Mouse (Mus musculus) liver, adult 2 months (tissue): ENCODE measurements around the gene Hecw2. TPM values are rescaled to one million over a fixed set of nuclear protein-coding genes. Genes with fewer than 3 reads are reported as not detected.

Experiments
- DNase-seq: peaks from one replicate; pipeline ENCODE4 v3.0.0-alpha.2; 2011; ENCODE audit warnings: low read depth, low spot score; ENCODE audit errors: extremely low read depth
- H3K27ac ChIP-seq: fragments of 200-500 bp; replicated peaks from 2 replicates; pipeline ENCODE4 v1.5.1; 2012; ENCODE audit warnings: low read depth, mild to moderate bottlenecking, control low read depth, inconsistent platforms, low read length; ENCODE audit not compliant: insufficient read depth
- H3K27me3 ChIP-seq: fragments of 200-500 bp; 2 replicates; pipeline ENCODE4 v1.6.1; 2012; ENCODE audit warnings: mild to moderate bottlenecking, moderate library complexity, low read length, inconsistent platforms; ENCODE audit not compliant: control insufficient read depth, insufficient read depth
- H3K36me3 ChIP-seq: fragments of 200-500 bp; 2 replicates; pipeline ENCODE4 v1.6.1; 2012; ENCODE audit warnings: low read length, inconsistent platforms; ENCODE audit not compliant: control insufficient read depth, insufficient read depth
- H3K4me1 ChIP-seq: fragments of 200-500 bp; 2 replicates; pipeline ENCODE4 v1.6.1; 2011; ENCODE audit warnings: low read length; ENCODE audit not compliant: control insufficient read depth, insufficient read depth
- H3K4me3 ChIP-seq: fragments of 200-500 bp; 2 replicates; pipeline ENCODE4 v1.5.1; 2011; ENCODE audit warnings: low read depth, mild to moderate bottlenecking, control low read depth, low read length, moderate library complexity; ENCODE audit not compliant: insufficient read depth
- H3K79me2 ChIP-seq: fragments of 200-500 bp; 2 replicates; pipeline ENCODE4 v1.6.1; 2012; ENCODE audit warnings: inconsistent platforms, mild to moderate bottlenecking, low read length, moderate library complexity; ENCODE audit not compliant: control insufficient read depth, insufficient read depth
- H3K9ac ChIP-seq: fragments of 200-500 bp; 2 replicates; pipeline ENCODE4 v1.6.1; 2012; ENCODE audit warnings: low read depth, mild to moderate bottlenecking, control low read depth, inconsistent platforms, low read length
- CTCF ChIP-seq: fragments of 200-500 bp; IDR thresholded peaks from 2 replicates; pipeline ENCODE4 v1.5.1; 2011; ENCODE audit warnings: low read depth, low read length, control low read depth
- POLR2A ChIP-seq: fragments of 200-500 bp; IDR thresholded peaks from 2 replicates; pipeline ENCODE4 v1.6.1; 2011; ENCODE audit warnings: low read length, control low read depth; ENCODE audit not compliant: insufficient read depth; ENCODE audit errors: extremely low read depth
- WGBS: fragments of 180-500 bp; shearing (Covaris S2); methylation state at CpG from one replicate; pipeline ENCODE4 v1.1.7; 2018; 5-methylcytosine and 5-hydroxymethylcytosine counted together
- polyA plus RNA-seq: library from polyadenylated mRNA; depleted of rRNA; stranded (reverse); fragments of >200 nt; gene quantifications from 2 replicates; pipeline ENCODE4 v1.2.3, GENCODE M21; 2012
- total RNA-seq: library from RNA; depleted of rRNA; stranded (reverse); fragments of >200 nt; gene quantifications from 2 replicates; pipeline ENCODE4 v1.2.3, GENCODE M21; 2014

Gene Hecw2
- total and polyA plus RNA-seq, 2 experiments: 0.38 to 2.9 TPM

GRCm38 (mm10) chr1:53894299-53894698 lies 300.7 kb downstream of the Hecw2 start:
- Histone ChIP-seq H3K36me3 (no peaks in the 10 kb centered on the region), H3K79me2 (no peaks in the 10 kb centered on the region), H3K4me3 (no peak overlapping the region), H3K4me1 (no peaks in the 10 kb centered on the region), H3K9ac (no peak overlapping the region), H3K27ac (no peak overlapping the region), H3K27me3 (no peaks in the 10 kb centered on the region)
- WGBS: 94% methylated on average over 5 of the region's 5 CpGs
- DNase-seq: no peak
- TF ChIP-seq CTCF (no peak), POLR2A (no peak)

DNA sequence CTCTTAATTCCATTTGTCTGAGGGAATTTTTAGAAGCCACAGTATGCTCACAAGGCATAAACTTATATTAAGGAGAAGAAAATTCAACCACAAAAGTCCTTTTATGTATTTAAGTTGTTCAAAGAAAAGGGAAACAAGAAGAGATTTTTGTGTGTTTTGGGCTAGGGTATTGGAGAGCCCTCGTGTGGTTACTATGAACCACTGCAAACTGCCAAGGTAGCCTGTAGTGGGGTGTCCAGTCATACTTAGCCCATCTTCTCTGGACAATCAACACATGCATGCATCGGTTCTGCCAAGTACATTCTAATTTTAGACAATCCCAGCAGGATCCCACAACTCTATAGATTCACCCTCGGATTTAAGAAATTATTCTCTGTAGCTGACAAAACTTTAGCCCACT lies 304.6 kb downstream of the Hecw2 start:
- DNase-seq: peak; percentile 5
- Histone ChIP-seq H3K4me3 (no peak overlapping the region), H3K4me1 (no peaks in the 10 kb centered on the region), H3K79me2 (no peaks in the 10 kb centered on the region), H3K27me3 (no peaks in the 10 kb centered on the region), H3K9ac (no peak overlapping the region), H3K27ac (no peak overlapping the region), H3K36me3 (no peaks in the 10 kb centered on the region)
- WGBS: 30% methylated on average over 3 of the region's 3 CpGs
- peak; percentile 25; the same call in 1 of the 2 replicates for TF ChIP-seq CTCF
- no peak for TF ChIP-seq POLR2A

DNA sequence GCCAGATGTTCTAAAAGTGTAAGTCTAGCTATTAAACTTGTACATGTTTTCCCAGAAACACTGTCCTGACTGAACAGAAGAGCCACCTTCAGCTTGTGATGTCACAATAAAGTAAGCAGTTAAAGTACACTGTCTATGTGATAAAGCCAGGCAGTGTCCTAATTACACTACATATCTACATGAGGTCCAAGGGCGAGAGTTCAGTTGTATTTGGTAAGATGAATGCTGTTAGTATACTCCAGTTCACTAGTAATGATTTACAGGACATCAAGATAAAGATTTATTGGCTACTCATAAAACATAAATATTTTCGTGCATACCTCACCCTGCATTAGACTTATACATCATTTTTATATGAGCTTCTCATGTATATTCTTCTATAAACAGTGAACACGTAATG lies 305.2 kb downstream of the Hecw2 start:
- 66% methylated on average over 3 of the region's 3 CpGs for WGBS
- TF ChIP-seq CTCF: no peak
- no peak for TF ChIP-seq POLR2A
- Histone ChIP-seq H3K36me3 (no peaks in the 10 kb centered on the region), H3K9ac (no peak overlapping the region), H3K27me3 (no peaks in the 10 kb centered on the region), H3K4me3 (no peak overlapping the region), H3K27ac (no peak overlapping the region), H3K79me2 (no peaks in the 10 kb centered on the region), H3K4me1 (no peaks in the 10 kb centered on the region)
- DNase-seq: no peak

DNA sequence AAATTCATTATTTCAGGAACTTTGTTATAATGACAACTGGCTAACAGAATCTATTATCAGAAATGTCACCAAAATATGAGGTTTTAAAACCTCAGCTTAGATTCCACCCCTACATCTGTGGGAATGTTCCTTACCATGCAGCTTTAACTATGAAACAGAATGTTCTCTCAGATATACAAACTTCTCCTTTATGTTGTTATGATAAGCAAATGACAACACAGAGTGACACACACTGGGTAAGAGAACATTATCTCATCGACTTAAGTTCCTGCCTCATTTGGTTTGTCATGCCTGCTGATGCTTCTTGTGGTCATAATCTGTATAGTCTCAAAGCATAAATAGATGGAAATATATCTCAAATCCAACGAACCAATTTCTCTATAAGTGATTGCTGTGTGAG lies 312.5 kb downstream of the Hecw2 start:
- TF ChIP-seq POLR2A (no peak), CTCF (no peak)
- 78% methylated on average over 2 of the region's 2 CpGs for WGBS
- peak; percentile 19 for DNase-seq

DNA sequence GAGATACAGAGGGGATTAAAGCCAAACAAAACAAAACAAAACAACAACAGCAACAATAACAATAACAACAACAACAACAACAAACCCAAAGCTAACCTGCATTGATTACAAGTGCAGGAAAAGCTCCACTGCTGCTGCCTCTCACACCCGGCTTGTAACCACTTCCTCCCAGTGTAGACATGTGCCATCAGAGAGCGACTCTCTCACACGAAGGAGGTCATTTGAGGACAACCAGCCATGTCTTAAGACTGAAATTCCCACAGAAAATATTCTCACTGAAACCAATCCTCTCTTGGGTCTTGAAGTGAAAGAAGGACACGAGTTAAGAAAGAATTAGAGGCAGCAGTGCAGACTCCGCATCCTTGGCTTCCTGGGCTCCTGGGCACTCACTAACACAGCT lies 319.0 kb downstream of the Hecw2 start:
- Histone ChIP-seq H3K36me3 (no peaks in the 10 kb centered on the region), H3K27ac (peak overlapping the region; percentile 15; the same call in 1 of the 2 replicates), H3K9ac (no peak overlapping the region), H3K4me3 (no peak overlapping the region), H3K79me2 (no peaks in the 10 kb centered on the region), H3K4me1 (no peaks in the 10 kb centered on the region), H3K27me3 (no peaks in the 10 kb centered on the region)
- WGBS: 81% methylated on average over 5 of the region's 5 CpGs
- peak; percentile 25 for DNase-seq
- TF ChIP-seq POLR2A: no peak
- no peak for TF ChIP-seq CTCF

More for the DNA sequence above, 312.5 kb downstream of the Hecw2 start:
- Histone ChIP-seq H3K79me2 (no peaks in the 10 kb centered on the region), H3K9ac (no peak overlapping the region), H3K27ac (no peak overlapping the region), H3K36me3 (no peaks in the 10 kb centered on the region), H3K27me3 (no peaks in the 10 kb centered on the region), H3K4me3 (no peak overlapping the region), H3K4me1 (no peaks in the 10 kb centered on the region)

GRCm38 (mm10) chr1:53867316-53867715 lies 327.7 kb downstream of the Hecw2 start:
- no peak overlapping the region for H3K27ac ChIP-seq
- no peak overlapping the region for H3K4me3 ChIP-seq
- H3K27me3 ChIP-seq: no peaks in the 10 kb centered on the region
- no peaks in the 10 kb centered on the region for H3K79me2 ChIP-seq
- no peak for DNase-seq
- no peaks in the 10 kb centered on the region for H3K36me3 ChIP-seq
- no peak overlapping the region for H3K9ac ChIP-seq
- 77% methylated on average over 2 of the region's 2 CpGs for WGBS
- no peaks in the 10 kb centered on the region for H3K4me1 ChIP-seq
- TF ChIP-seq CTCF (no peak), POLR2A (no peak)
